Mouse (Mus musculus) cerebellum, adult 2 months (tissue): Measurements from ENCODE around the gene Slc17a2.

Source experiments
- CTCF ChIP-seq: fragments of 200-500 bp; IDR thresholded peaks from 2 replicates; pipeline ENCODE4 v1.5.1; 2011; ENCODE audit warnings: low read depth, mild to moderate bottlenecking, control low read depth, low read length, moderate library complexity, borderline replicate concordance; ENCODE audit not compliant: insufficient read depth
- POLR2A ChIP-seq: fragments of 200-500 bp; IDR thresholded peaks from 2 replicates; pipeline ENCODE4 v1.6.1; 2011; ENCODE audit warnings: low read length, control low read depth, borderline replicate concordance; ENCODE audit not compliant: insufficient read depth

- no peak for TF ChIP-seq POLR2A
- TF ChIP-seq CTCF = no peak
Observed at GRCm38 (mm10) chr13:23822213-23822612, 15.4 kb downstream of the Slc17a2 start.
